In genomic region chr19:23447988-23448497, GRCm38 (mm10) we compare ENCODE assay signal across 8 mouse cellular contexts. TPM values are rescaled to one million over a fixed set of nuclear protein-coding genes. Genes with fewer than 3 reads are reported as not detected.
A peak's percentile ranks its signal among the peaks of the same experiment; 100 is the strongest.
DNase-seq lines count a peak whose midpoint lies in the region; ATAC-seq and TF ChIP-seq lines count a peak whose summit lies in the region.

Mamdc2 (minus strand) TSS chr19:23448442.

- peak within 1 kb of the TSS; percentile 64 for H3K4me3 ChIP-seq in testis, adult 2 months (ENCODE audit: control insufficient read depth, low read depth, low read length)
- peak within 1 kb of the TSS; percentile 32 for H3K4me3 ChIP-seq in forebrain, postnatal 0 days (ENCODE audit: low read depth, low read length)
- H3K4me3 ChIP-seq in intestine, embryonic 16.5 days (ENCODE audit: low read length) = peak within 1 kb of the TSS; percentile 56
- H3K4me3 ChIP-seq in lung, embryonic 16.5 days (ENCODE audit: low read length) = peak within 1 kb of the TSS; percentile 54
- H3K4me3 ChIP-seq in olfactory bulb, adult 2 months (ENCODE audit: insufficient read depth, low read depth, low read length) = peak within 1 kb of the TSS; percentile 36

- ATAC-seq in forebrain, postnatal 0 days = peak; percentile 69
- ATAC-seq in intestine, embryonic 16.5 days = peak; percentile 63
- peak; percentile 48; the same call in 1 of the 2 replicates for ATAC-seq in lung, embryonic 16.5 days (ENCODE audit: low read depth)

- no peak; the same call in 1 of the 2 replicates for TF ChIP-seq POLR2A in testis, adult 2 months (IDR thresholded peaks at IDR 0.05; ENCODE audit: control insufficient read depth, low read depth, low read length)
- TF ChIP-seq POLR2A in olfactory bulb, adult 2 months (IDR thresholded peaks at IDR 0.05; ENCODE audit: insufficient read depth, low read depth, low read length) = no peak

- no peak for DNase-seq in testis, postnatal 14 days (ENCODE audit: low spot score)
- DNase-seq in cerebellum, adult 18-20 months = peak; percentile 30 to 39
- DNase-seq in forebrain, postnatal 0 days = no peak
- no peak for DNase-seq in layer of hippocampus, postnatal 25 days (ENCODE audit: extremely low spot score in 1 of 2, low spot score in 1 of 2)

- no peak for TF ChIP-seq CTCF in testis, adult 2 months (IDR thresholded peaks at IDR 0.05; ENCODE audit: control insufficient read depth, insufficient read depth, insufficient replicate concordance, low read depth, low read length)
- TF ChIP-seq CTCF in forebrain, postnatal 0 days (IDR thresholded peaks at IDR 0.05; ENCODE audit: low read depth) = no peak
- 0 out of 2 replicates have a peak, but pooled peaks have one; percentile 6 for TF ChIP-seq CTCF in olfactory bulb, adult 2 months (IDR thresholded peaks at IDR 0.05; ENCODE audit: insufficient read depth, low read depth, low read length)

- peak within 1 kb of the TSS; percentile 75 for H3K4me2 ChIP-seq in forebrain, postnatal 0 days (ENCODE audit: low read depth)
- peak within 1 kb of the TSS; percentile 98 for H3K4me2 ChIP-seq in intestine, embryonic 16.5 days (ENCODE audit: low read depth, low read length)
- peak within 1 kb of the TSS; percentile 98 for H3K4me2 ChIP-seq in lung, embryonic 16.5 days (ENCODE audit: low read depth, low read length)

- WGBS in forebrain, postnatal 0 days = 0% methylated on average over 19 of the region's 19 CpGs
- 1% methylated on average over 19 of the region's 19 CpGs for WGBS in intestine, embryonic 16.5 days
- WGBS in lung, embryonic 16.5 days = 2% methylated on average over 19 of the region's 19 CpGs
- 2% methylated on average over 19 of the region's 19 CpGs for WGBS in olfactory bulb, adult 2 months

- peaks cover 10% of the 10 kb centered on the region for H3K4me1 ChIP-seq in testis, adult 2 months (ENCODE audit: control insufficient read depth, insufficient read depth, low read length)
- 0 out of 2 replicates have a peak, but pooled peaks cover 9% of the 10 kb centered on the region for H3K4me1 ChIP-seq in forebrain, postnatal 0 days (ENCODE audit: insufficient read depth)
- H3K4me1 ChIP-seq in intestine, embryonic 16.5 days (ENCODE audit: control insufficient read depth, insufficient read depth, low read length) = peaks cover 6% of the 10 kb centered on the region; the same call in 1 of the 2 replicates
- peaks cover 9% of the 10 kb centered on the region for H3K4me1 ChIP-seq in lung, embryonic 16.5 days (replicated peaks; ENCODE audit: control insufficient read depth, insufficient read depth, low read length)
- peaks cover 13% of the 10 kb centered on the region for H3K4me1 ChIP-seq in olfactory bulb, adult 2 months (ENCODE audit: control insufficient read depth, insufficient read depth, low read length)

- peak within 1 kb of the TSS; percentile 10; the same call in 1 of the 2 replicates for H3K9ac ChIP-seq in forebrain, postnatal 0 days
- H3K9ac ChIP-seq in intestine, embryonic 16.5 days (ENCODE audit: low read depth, low read length) = peak within 1 kb of the TSS; percentile 64
- peak within 1 kb of the TSS; percentile 61 for H3K9ac ChIP-seq in lung, embryonic 16.5 days (ENCODE audit: low read length)

- no peaks in the 10 kb centered on the region for H3K36me3 ChIP-seq in testis, adult 2 months (ENCODE audit: control insufficient read depth, insufficient read depth, low read length)
- no peaks in the 10 kb centered on the region for H3K36me3 ChIP-seq in forebrain, postnatal 0 days (ENCODE audit: insufficient read depth)
- no peaks in the 10 kb centered on the region for H3K36me3 ChIP-seq in intestine, embryonic 16.5 days (ENCODE audit: control insufficient read depth, insufficient read depth, low read length)
- H3K36me3 ChIP-seq in lung, embryonic 16.5 days (ENCODE audit: control insufficient read depth, insufficient read depth, low read length) = no peaks in the 10 kb centered on the region

- H3K27ac ChIP-seq in testis, adult 2 months (ENCODE audit: control insufficient read depth, insufficient read depth, low read depth, low read length) = no peak within 1 kb of the TSS
- no peak within 1 kb of the TSS for H3K27ac ChIP-seq in forebrain, postnatal 0 days (ENCODE audit: low read depth, low read length)
- H3K27ac ChIP-seq in intestine, embryonic 16.5 days (ENCODE audit: low read length) = no peak within 1 kb of the TSS
- no peak within 1 kb of the TSS for H3K27ac ChIP-seq in lung, embryonic 16.5 days (ENCODE audit: low read length)
- no peak within 1 kb of the TSS for H3K27ac ChIP-seq in olfactory bulb, adult 2 months (ENCODE audit: insufficient read depth, low read depth, low read length)

- no peaks in the 10 kb centered on the region for H3K27me3 ChIP-seq in testis, adult 2 months (ENCODE audit: control insufficient read depth, insufficient read depth, low read length)
- H3K27me3 ChIP-seq in forebrain, postnatal 0 days (ENCODE audit: insufficient read depth, low read length) = peaks cover 6% of the 10 kb centered on the region; the same call in 1 of the 2 replicates
- H3K27me3 ChIP-seq in intestine, embryonic 16.5 days (replicated peaks; ENCODE audit: control insufficient read depth, insufficient read depth, low read length) = no peaks in the 10 kb centered on the region
- no peaks in the 10 kb centered on the region for H3K27me3 ChIP-seq in lung, embryonic 16.5 days (ENCODE audit: control insufficient read depth, insufficient read depth, low read depth, low read length)

- H3K9me3 ChIP-seq in forebrain, postnatal 0 days (ENCODE audit: low read length) = no peaks in the 10 kb centered on the region
- no peaks in the 10 kb centered on the region for H3K9me3 ChIP-seq in intestine, embryonic 16.5 days (ENCODE audit: control insufficient read depth, low read length)
- no peaks in the 10 kb centered on the region for H3K9me3 ChIP-seq in lung, embryonic 16.5 days (ENCODE audit: control insufficient read depth, low read length)

RNA-seq across cellular contexts. Expression of gene Mamdc2, which starts in this region (rescaled TPM):
- polyA plus RNA-seq in testis, adult 2 months (2012; rRNA removed) = 0.47 and 0.64 TPM in 2 replicates
- 2.8 and 4.2 TPM in 2 replicates for total RNA-seq in forebrain, postnatal 0 days (2014; rRNA removed)
- 2.1 and 2.7 TPM in 2 replicates for polyA plus RNA-seq in forebrain, postnatal 0 days (2015; fragmentation: Nextera tagmentation; extraction: Ambion mirVana)
- polyA plus RNA-seq in intestine, embryonic 16.5 days (2015; fragmentation: Nextera tagmentation; extraction: Ambion mirVana) = 2.0 and 2.1 TPM in 2 replicates
- 4.6 and 5.2 TPM in 2 replicates for polyA plus RNA-seq in lung, embryonic 16.5 days (2015; fragmentation: Nextera tagmentation; extraction: Ambion mirVana)
- not detected in 2 replicates for polyA plus RNA-seq in olfactory bulb, adult 2 months (2012; ENCODE audit: insufficient read depth, insufficient read length, low replicate concordance, missing spikeins)
- 1 to 10 TPM in 1 of 2 experiments, under 1 TPM in 1; 0.89 to 1.1 TPM for total RNA-seq in layer of hippocampus, postnatal 25 days (2021)

Comparison
In these comparisons a context has a peak if more than half of its experiments do, and no peak if none do; other contexts are left out.
1. DNase-seq: peak in cerebellum, adult 18-20 months (2 of 2); none in testis, postnatal 14 days (single experiment), forebrain, postnatal 0 days (single experiment) and layer of hippocampus, postnatal 25 days (0 of 2).
2. H3K9ac ChIP-seq: peak in every context shown above with its lines; median percentile 64 in intestine, embryonic 16.5 days; 61 in lung, embryonic 16.5 days; 10 in forebrain, postnatal 0 days.
3. Peak in every context shown above with its lines, with median percentiles within 50 percentile points of each other: H3K4me3 ChIP-seq, ATAC-seq and H3K4me2 ChIP-seq.